Mouse (Mus musculus): Measurements from ENCODE around the gene Zpld1. TPM values are rescaled to one million over a fixed set of nuclear protein-coding genes. Genes with fewer than 3 reads are reported as not detected.

Gene Zpld1
- polyA plus RNA-seq, 1 experiment: not detected

- Histone ChIP-seq H3K4me1 (no peaks in the 10 kb centered on the region), H3K36me3 (replicated peaks; ENCODE audit: low read length) (no peaks in the 10 kb centered on the region), H3K9me3 (no peaks in the 10 kb centered on the region), H3K27me3 (replicated peaks) (no peaks in the 10 kb centered on the region), H3K4me3 (replicated peaks) (no peak overlapping the region)
- TF ChIP-seq FLI1 (IDR thresholded peaks at IDR 0.05; ENCODE audit: low read length): no peak
- TF ChIP-seq GATA1 (IDR thresholded peaks at IDR 0.05; ENCODE audit: borderline replicate concordance, low read length): no peak
Observed at GRCm38 (mm10) chr16:55240996-55241395, 56.8 kb downstream of the Zpld1 start.

- Histone ChIP-seq H3K36me3 (replicated peaks; ENCODE audit: low read length) (no peaks in the 10 kb centered on the region), H3K27me3 (replicated peaks) (no peaks in the 10 kb centered on the region), H3K4me3 (replicated peaks) (no peak overlapping the region), H3K4me1 (no peaks in the 10 kb centered on the region), H3K9me3 (no peaks in the 10 kb centered on the region)
- TF ChIP-seq FLI1 (IDR thresholded peaks at IDR 0.05; ENCODE audit: low read length) (no peak), GATA1 (IDR thresholded peaks at IDR 0.05; ENCODE audit: borderline replicate concordance, low read length) (no peak)
Observed at GRCm38 (mm10) chr16:55228995-55229622, 68.7 kb downstream of the Zpld1 start.

- H3K9me3 ChIP-seq: no peaks in the 10 kb centered on the region
- H3K4me3 ChIP-seq (replicated peaks): no peak overlapping the region
- no peaks in the 10 kb centered on the region for H3K4me1 ChIP-seq
- no peak for TF ChIP-seq FLI1 (IDR thresholded peaks at IDR 0.05; ENCODE audit: low read length)
- no peak for TF ChIP-seq GATA1 (IDR thresholded peaks at IDR 0.05; ENCODE audit: borderline replicate concordance, low read length)
- H3K36me3 ChIP-seq (replicated peaks; ENCODE audit: low read length): no peaks in the 10 kb centered on the region
- H3K27me3 ChIP-seq (replicated peaks): no peaks in the 10 kb centered on the region
Observed at GRCm38 (mm10) chr16:55203945-55204344, 93.8 kb downstream of the Zpld1 start.

GRCm38 (mm10) chr16:55190397-55190796 lies 107.4 kb downstream of the Zpld1 start:
- no peak for TF ChIP-seq FLI1 (IDR thresholded peaks at IDR 0.05; ENCODE audit: low read length)
- Histone ChIP-seq H3K9me3 (no peaks in the 10 kb centered on the region), H3K36me3 (replicated peaks; ENCODE audit: low read length) (no peaks in the 10 kb centered on the region), H3K4me1 (no peaks in the 10 kb centered on the region), H3K27me3 (replicated peaks) (no peaks in the 10 kb centered on the region), H3K4me3 (replicated peaks) (no peak overlapping the region)

- no peaks in the 10 kb centered on the region for H3K4me1 ChIP-seq
- no peaks in the 10 kb centered on the region for H3K27me3 ChIP-seq (replicated peaks)
- TF ChIP-seq GATA1 (IDR thresholded peaks at IDR 0.05; ENCODE audit: borderline replicate concordance, low read length): no peak
- TF ChIP-seq FLI1 (IDR thresholded peaks at IDR 0.05; ENCODE audit: low read length): no peak
- no peaks in the 10 kb centered on the region for H3K9me3 ChIP-seq
- no peaks in the 10 kb centered on the region for H3K36me3 ChIP-seq (replicated peaks; ENCODE audit: low read length)
- no peak overlapping the region for H3K4me3 ChIP-seq (replicated peaks)
Observed at GRCm38 (mm10) chr16:55185370-55185769, 112.4 kb downstream of the Zpld1 start.
